Mouse (Mus musculus) heart, adult 2 months (tissue): ENCODE measurements at regions not wholly inside any gene's neighbourhood (a gene's known extent, or its start where the extent isn't known, plus 50 kb on each side); places are given as distances from the start of the nearest gene placed in this dataset.

Experiments
- CTCF ChIP-seq: fragments of 200-600 bp; IDR thresholded peaks from 2 replicates; pipeline ENCODE4 v1.8.1; 2022; ENCODE audit warnings: antibody characterized with exemption, mild to moderate bottlenecking, moderate library complexity
- EP300 ChIP-seq: fragments of 200-500 bp; IDR thresholded peaks from 2 replicates; pipeline ENCODE4 v1.6.1; 2011; ENCODE audit warnings: low read depth, low read length, control low read depth; ENCODE audit not compliant: insufficient read depth
- POLR2A ChIP-seq: fragments of 200-500 bp; IDR thresholded peaks from 2 replicates; pipeline ENCODE4 v1.6.1; 2011; ENCODE audit warnings: mild to moderate bottlenecking, low read depth, low read length, control low read depth; ENCODE audit not compliant: insufficient read depth

- no peak for TF ChIP-seq CTCF
- TF ChIP-seq POLR2A, result no peak
- TF ChIP-seq EP300, result no peak
These were observed 223.6 kb upstream of the 2610001J05Rik start for GRCm38 (mm10) chr6:14094907-14095306.
